Mouse (Mus musculus) heart, adult 2 months (tissue): Measurements from ENCODE around the gene Col6a2.

Experiments used
- CTCF ChIP-seq: fragments of 200-600 bp; IDR thresholded peaks from 2 replicates; pipeline ENCODE4 v1.8.1; 2022; ENCODE audit warnings: antibody characterized with exemption, mild to moderate bottlenecking, moderate library complexity
- EP300 ChIP-seq: fragments of 200-500 bp; IDR thresholded peaks from 2 replicates; pipeline ENCODE4 v1.6.1; 2011; ENCODE audit warnings: low read depth, low read length, control low read depth; ENCODE audit not compliant: insufficient read depth
- POLR2A ChIP-seq: fragments of 200-500 bp; IDR thresholded peaks from 2 replicates; pipeline ENCODE4 v1.6.1; 2011; ENCODE audit warnings: mild to moderate bottlenecking, low read depth, low read length, control low read depth; ENCODE audit not compliant: insufficient read depth

- TF ChIP-seq EP300 (no peak), CTCF (no peak), POLR2A (no peak)
Measured at GRCm38 (mm10) chr10:76548218-76548617, 75.2 kb downstream of the Col6a2 start.
